Comparison of ENCODE assay signal across 9 mouse cellular contexts in the genomic region with DNA sequence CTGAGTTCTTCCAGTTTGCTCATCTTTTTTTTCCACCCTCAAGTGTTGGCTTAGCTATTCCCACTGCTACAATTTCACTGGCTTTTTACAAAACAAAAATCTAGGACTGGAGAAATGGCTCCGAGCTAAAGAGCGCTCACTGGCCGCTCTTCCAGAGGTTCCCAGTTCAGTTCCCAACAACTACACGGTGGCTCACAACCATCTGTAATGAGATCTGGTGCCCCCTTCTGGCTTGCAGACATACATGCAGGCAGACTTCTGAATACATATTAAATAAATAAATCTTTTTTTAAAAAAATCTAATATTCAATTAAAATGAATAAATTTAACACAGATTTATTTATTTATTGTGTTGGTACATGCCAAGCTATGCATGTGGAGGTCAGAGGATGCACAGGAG. TPM values are rescaled to one million over a fixed set of nuclear protein-coding genes. Genes with fewer than 3 reads are reported as not detected.
DNase-seq lines count a peak whose midpoint lies in the region; ATAC-seq and TF ChIP-seq lines count a peak whose summit lies in the region.
"Had no signal": no experiment of that assay in that cellular context is flagged by ENCODE, and none has a peak within 500 bp of the region (broad histone marks: within the 10 kb centered on the region; RNA-seq: fewer than 3 reads in every experiment).

No protein-coding gene starts in this region.

- H3K27ac ChIP-seq in intestine, postnatal 0 days (ENCODE audit: low read depth, low read length) = no peak overlapping the region
- no peak overlapping the region for H3K27ac ChIP-seq in intestine, embryonic 15.5 days
- no peak overlapping the region for H3K27ac ChIP-seq in lung, embryonic 14.5 days (ENCODE audit: low read depth)
- H3K27ac ChIP-seq: neural tube, embryonic 12.5 days had no signal

- no peaks in the 10 kb centered on the region for H3K27me3 ChIP-seq in intestine, postnatal 0 days (replicated peaks; ENCODE audit: control insufficient read depth, insufficient read depth, low read length)
- H3K27me3 ChIP-seq in intestine, embryonic 15.5 days (replicated peaks) = no peaks in the 10 kb centered on the region
- H3K27me3 ChIP-seq in G1E (ENCODE audit: insufficient read depth, low read length) = peaks cover 59% of the 10 kb centered on the region
- H3K27me3 ChIP-seq in lung, embryonic 14.5 days (ENCODE audit: insufficient read depth, low read length) = no peaks in the 10 kb centered on the region
- H3K27me3 ChIP-seq: neural tube, embryonic 12.5 days had no signal

- no peaks in the 10 kb centered on the region for H3K9me3 ChIP-seq in intestine, postnatal 0 days (ENCODE audit: control insufficient read depth)
- no peaks in the 10 kb centered on the region for H3K9me3 ChIP-seq in intestine, embryonic 15.5 days
- H3K9me3 ChIP-seq in G1E (replicated peaks) = no peaks in the 10 kb centered on the region
- H3K9me3 ChIP-seq in lung, embryonic 14.5 days (ENCODE audit: low read depth, low read length) = no peaks in the 10 kb centered on the region
- H3K9me3 ChIP-seq: neural tube, embryonic 12.5 days had no signal

- H3K36me3 ChIP-seq in intestine, postnatal 0 days (ENCODE audit: control insufficient read depth, insufficient read depth) = no peaks in the 10 kb centered on the region
- H3K36me3 ChIP-seq in intestine, embryonic 15.5 days = no peaks in the 10 kb centered on the region
- no peaks in the 10 kb centered on the region for H3K36me3 ChIP-seq in G1E (replicated peaks)
- no peaks in the 10 kb centered on the region for H3K36me3 ChIP-seq in lung, embryonic 14.5 days (ENCODE audit: insufficient read depth)
- H3K36me3 ChIP-seq: neural tube, embryonic 12.5 days had no signal

- H3K4me3 ChIP-seq in intestine, postnatal 0 days (ENCODE audit: low read depth, low read length) = no peak overlapping the region
- H3K4me3 ChIP-seq in intestine, embryonic 15.5 days (replicated peaks) = no peak overlapping the region
- no peak overlapping the region for H3K4me3 ChIP-seq in G1E (ENCODE audit: low read depth, low read length)
- no peak overlapping the region for H3K4me3 ChIP-seq in lung, embryonic 14.5 days (ENCODE audit: low read depth, low read length)
- H3K4me3 ChIP-seq: neural tube, embryonic 12.5 days had no signal

- peak; percentile 58 to 61 for DNase-seq in B cell, adult 2 months
- no peak for DNase-seq in G1E (ENCODE audit: low spot score)
- DNase-seq in lung, embryonic 14.5 days = peak; percentile 53
- no peak for DNase-seq in spleen, postnatal 14 days (ENCODE audit: low spot score in 2 of 2)
- no peak for DNase-seq in ovary, postnatal 36 days (ENCODE audit: low spot score)
- DNase-seq in c-Kit-positive CD71-positive TER-119-positive erythroid progenitor cells, embryonic 14.5 days (ENCODE audit: low spot score) = no peak

- H3K9ac ChIP-seq in intestine, postnatal 0 days (ENCODE audit: low read depth, low read length) = no peak overlapping the region
- H3K9ac ChIP-seq in intestine, embryonic 15.5 days = no peak overlapping the region
- H3K9ac ChIP-seq in lung, embryonic 14.5 days = no peak overlapping the region
- H3K9ac ChIP-seq: neural tube, embryonic 12.5 days had no signal

- H3K4me2 ChIP-seq in intestine, postnatal 0 days (replicated peaks; ENCODE audit: low read depth) = no peak overlapping the region
- no peak overlapping the region for H3K4me2 ChIP-seq in intestine, embryonic 15.5 days (replicated peaks)
- H3K4me2 ChIP-seq in lung, embryonic 14.5 days = no peak overlapping the region
- H3K4me2 ChIP-seq: neural tube, embryonic 12.5 days had no signal

- WGBS in intestine, postnatal 0 days = 73% methylated on average over 4 of the region's 4 CpGs
- WGBS in intestine, embryonic 15.5 days = 61% methylated on average over 4 of the region's 4 CpGs
- WGBS in lung, embryonic 14.5 days = 59% methylated on average over 4 of the region's 4 CpGs

- H3K4me1 ChIP-seq in intestine, postnatal 0 days (replicated peaks; ENCODE audit: control insufficient read depth, insufficient read depth, low read length) = no peaks in the 10 kb centered on the region
- no peaks in the 10 kb centered on the region for H3K4me1 ChIP-seq in intestine, embryonic 15.5 days (replicated peaks)
- peaks cover 4% of the 10 kb centered on the region for H3K4me1 ChIP-seq in G1E (ENCODE audit: insufficient read depth, low read depth, low read length)
- no peaks in the 10 kb centered on the region for H3K4me1 ChIP-seq in lung, embryonic 14.5 days (ENCODE audit: insufficient read depth)
- H3K4me1 ChIP-seq: neural tube, embryonic 12.5 days had no signal

- ATAC-seq in intestine, postnatal 0 days = no peak
- no peak for ATAC-seq in intestine, embryonic 15.5 days
- no peak for ATAC-seq in G1E (ENCODE audit: extremely low read depth, insufficient number of reproducible peaks, low FRiP score, poor library complexity, severe bottlenecking)
- no peak for ATAC-seq in lung, embryonic 14.5 days (ENCODE audit: insufficient read depth)

- peak; percentile 59 for TF ChIP-seq CTCF in intestine, postnatal 0 days (IDR thresholded peaks at IDR 0.05; ENCODE audit: low read depth)
- 0 out of 2 replicates have a peak, but pooled peaks have one; percentile 16 for TF ChIP-seq CTCF in G1E (IDR thresholded peaks at IDR 0.05; ENCODE audit: low read depth, low read length)
- peak; percentile 50 for TF ChIP-seq CTCF in lung, embryonic 14.5 days (IDR thresholded peaks at IDR 0.05; ENCODE audit: low read depth)

RNA-seq across cellular contexts. Expression of a gene that starts 36.0 kb away (rescaled TPM):
- polyA plus RNA-seq in intestine, postnatal 0 days (2015; fragmentation: Nextera tagmentation; extraction: Ambion mirVana) = 23.2 and 24.4 TPM in 2 replicates
- 60.1 and 62.2 TPM in 2 replicates for polyA plus RNA-seq in intestine, embryonic 15.5 days (2015; fragmentation: Nextera tagmentation; extraction: Ambion mirVana)
- total RNA-seq in G1E (2014; fragmentation: Nextera tagmentation) (0.30 TPM in 1 of 2 replicates, not detected in the other), G1E (2017) (1.8 and 3.1 TPM in 2 replicates)
- 0.17 and 0.28 TPM in 2 replicates for polyA plus RNA-seq in G1E (2012)
- polyA plus RNA-seq in lung, embryonic 14.5 days (2014; fragmentation: Nextera tagmentation; extraction: Ambion mirVana) = 76.1 TPM in 2 replicates

RNA-seq across cellular contexts. Expression of a gene that starts 42.7 kb away (rescaled TPM):
- polyA plus RNA-seq in intestine, postnatal 0 days (2015; fragmentation: Nextera tagmentation; extraction: Ambion mirVana) = 153 and 163 TPM in 2 replicates
- polyA plus RNA-seq in intestine, embryonic 15.5 days (2015; fragmentation: Nextera tagmentation; extraction: Ambion mirVana) = 555 and 601 TPM in 2 replicates
- 459 and 507 TPM in 2 replicates for total RNA-seq in G1E (2014; fragmentation: Nextera tagmentation)
- total RNA-seq in G1E (2017) = 383 and 544 TPM in 2 replicates
- polyA plus RNA-seq in G1E (2012) = 28.6 and 38.0 TPM in 2 replicates
- polyA plus RNA-seq in lung, embryonic 14.5 days (2014; fragmentation: Nextera tagmentation; extraction: Ambion mirVana) = 673 and 695 TPM in 2 replicates

RNA-seq across cellular contexts. Expression of a gene that starts 50.7 kb away (rescaled TPM):
- 16.6 and 17.1 TPM in 2 replicates for polyA plus RNA-seq in intestine, postnatal 0 days (2015; fragmentation: Nextera tagmentation; extraction: Ambion mirVana)
- 53.1 and 61.1 TPM in 2 replicates for polyA plus RNA-seq in intestine, embryonic 15.5 days (2015; fragmentation: Nextera tagmentation; extraction: Ambion mirVana)
- total RNA-seq in G1E (2014; fragmentation: Nextera tagmentation) (173 and 179 TPM in 2 replicates), G1E (2017) (189 and 225 TPM in 2 replicates)
- polyA plus RNA-seq in G1E (2012) = 37.1 and 44.7 TPM in 2 replicates
- polyA plus RNA-seq in lung, embryonic 14.5 days (2014; fragmentation: Nextera tagmentation; extraction: Ambion mirVana) = 82.5 and 85.8 TPM in 2 replicates

Comparison
In these comparisons a context has a peak if more than half of its experiments do, and no peak if none do; other contexts are left out.
1. DNase-seq: peak in B cell, adult 2 months (2 of 2) and lung, embryonic 14.5 days (single experiment); none in G1E (single experiment), spleen, postnatal 14 days (0 of 2), ovary, postnatal 36 days (single experiment) and c-Kit-positive CD71-positive TER-119-positive erythroid progenitor cells, embryonic 14.5 days (single experiment).
2. RNA of a gene that starts 36.0 kb away (polyA plus RNA-seq): 76.1 TPM in lung, embryonic 14.5 days, 60.1 to 62.2 TPM in intestine, embryonic 15.5 days and 23.2 to 24.4 TPM in intestine, postnatal 0 days; 0.17 to 0.28 TPM in G1E; every median in the first group is over 10 times any median in the second.
3. Peak in every context shown above with its lines, with median percentiles within 50 percentile points of each other: CTCF ChIP-seq.